Mouse (Mus musculus): ENCODE results near the gene Hoxd4.
A peak's percentile ranks its signal among the peaks of the same experiment; 100 is the strongest.

Hoxd4 gene

DNA sequence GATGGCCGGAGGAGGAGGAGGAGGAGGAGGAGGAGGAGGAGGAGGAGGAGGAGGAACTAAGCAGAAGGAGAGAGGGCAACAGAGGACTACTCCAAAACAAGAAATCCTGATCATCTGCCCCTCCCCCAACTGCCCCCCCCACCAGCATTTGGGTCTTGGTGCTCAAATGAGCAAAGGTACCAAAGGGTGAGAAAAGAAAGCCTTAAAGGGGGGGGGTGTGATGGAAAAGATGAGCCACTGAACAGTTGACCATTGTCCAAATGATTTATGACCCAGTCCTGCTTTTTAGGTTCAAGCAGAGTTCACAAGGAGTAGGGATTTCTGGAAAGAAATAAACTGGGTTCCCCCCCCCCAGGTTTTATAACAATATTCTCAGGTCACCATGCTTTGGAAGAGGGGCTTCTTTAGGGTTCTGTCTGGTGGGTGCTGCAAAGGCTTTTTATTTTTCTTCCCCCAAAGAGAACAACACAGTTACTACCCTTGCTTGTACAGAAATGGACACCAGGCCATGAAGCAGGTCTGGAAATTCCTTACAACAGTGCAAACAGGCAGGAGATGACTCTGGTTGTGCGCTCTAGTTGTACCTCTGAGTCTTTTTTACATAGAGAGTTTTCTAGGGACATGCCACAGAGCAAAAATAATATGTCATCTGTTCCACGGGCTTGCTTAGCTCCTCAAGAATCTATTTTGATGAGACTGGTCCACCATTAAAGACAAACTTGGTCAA is 29.7 kb downstream of the Hoxd4 start:
- no peak for DNase-seq (ENCODE audit: low read depth, low spot score)

DNA sequence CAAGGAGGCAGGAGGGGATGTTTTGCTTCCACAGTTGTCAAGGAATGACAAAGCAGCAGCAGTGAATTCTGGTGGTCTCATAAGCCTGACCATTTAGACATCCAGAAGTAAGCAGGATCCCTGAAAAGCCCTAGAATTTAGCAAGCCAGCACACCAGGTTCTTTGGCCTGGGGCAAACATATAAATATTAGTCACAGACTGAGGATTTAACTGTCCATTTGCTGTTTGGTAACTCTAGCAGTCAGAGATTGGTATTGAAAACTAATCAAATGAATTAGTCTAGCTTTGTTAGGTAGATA is 30.2 kb downstream of the Hoxd4 start:
- no peak for DNase-seq (ENCODE audit: low read depth, low spot score)

DNA sequence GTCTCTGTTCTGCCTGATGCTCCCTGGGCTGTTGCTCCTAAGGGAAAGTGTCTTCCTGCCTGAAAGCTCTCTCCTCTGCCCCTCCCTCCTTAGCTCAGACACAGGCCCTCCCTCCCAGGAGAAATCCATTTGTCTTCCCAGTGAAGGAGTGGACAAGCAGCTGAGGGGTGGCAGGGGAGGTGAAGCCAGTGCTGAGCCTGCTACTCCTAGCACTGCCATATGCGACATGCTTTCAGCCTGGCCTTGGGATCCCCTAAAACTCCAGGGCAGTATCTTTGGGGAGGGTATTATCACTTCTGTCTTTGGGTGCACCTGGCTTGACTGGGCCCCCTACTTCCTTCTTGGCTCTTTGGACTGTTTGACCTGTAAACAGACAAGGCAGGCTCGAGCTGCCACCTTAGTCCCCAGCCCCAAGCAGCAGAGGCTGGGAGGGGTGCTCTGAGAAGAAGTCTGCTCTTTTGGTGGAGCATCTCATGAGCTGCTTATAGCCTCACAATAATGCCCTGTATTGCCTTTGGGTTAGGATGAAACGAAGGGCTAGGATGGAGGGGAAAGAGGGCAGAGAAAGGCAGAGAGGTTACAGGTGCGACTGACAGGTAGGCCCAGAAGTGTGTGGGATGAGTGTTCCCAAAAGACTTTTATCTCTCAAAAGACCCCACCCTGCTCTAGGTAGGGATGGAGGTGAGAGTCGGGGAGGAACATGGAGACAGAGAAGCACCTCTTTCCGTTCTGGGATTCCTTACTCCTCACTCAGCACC is 34.0 kb downstream of the Hoxd4 start:
- DNase-seq (ENCODE audit: low read depth, low spot score): no peak

DNA sequence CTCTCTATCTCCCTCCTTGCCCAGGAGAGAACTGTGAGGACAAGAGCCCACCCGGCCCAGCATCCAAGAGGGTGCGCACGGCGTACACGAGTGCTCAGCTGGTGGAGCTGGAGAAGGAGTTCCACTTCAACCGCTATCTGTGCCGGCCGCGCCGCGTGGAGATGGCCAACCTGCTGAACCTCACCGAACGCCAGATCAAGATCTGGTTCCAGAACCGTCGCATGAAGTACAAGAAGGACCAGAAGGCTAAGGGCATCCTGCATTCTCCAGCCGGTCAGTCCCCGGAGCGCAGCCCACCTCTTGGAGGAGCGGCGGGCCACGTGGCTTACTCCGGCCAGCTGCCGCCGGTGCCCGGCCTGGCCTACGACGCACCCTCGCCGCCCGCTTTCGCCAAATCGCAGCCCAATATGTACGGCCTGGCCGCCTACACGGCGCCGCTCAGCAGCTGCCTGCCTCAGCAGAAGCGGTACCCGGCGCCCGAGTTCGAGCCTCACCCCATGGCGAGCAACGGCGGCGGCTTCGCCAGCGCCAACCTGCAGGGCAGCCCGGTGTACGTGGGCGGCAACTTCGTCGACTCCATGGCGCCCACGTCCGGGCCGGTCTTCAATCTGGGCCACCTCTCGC is 34.7 kb downstream of the Hoxd4 start:
- no peak for DNase-seq (ENCODE audit: low read depth, low spot score)

DNA sequence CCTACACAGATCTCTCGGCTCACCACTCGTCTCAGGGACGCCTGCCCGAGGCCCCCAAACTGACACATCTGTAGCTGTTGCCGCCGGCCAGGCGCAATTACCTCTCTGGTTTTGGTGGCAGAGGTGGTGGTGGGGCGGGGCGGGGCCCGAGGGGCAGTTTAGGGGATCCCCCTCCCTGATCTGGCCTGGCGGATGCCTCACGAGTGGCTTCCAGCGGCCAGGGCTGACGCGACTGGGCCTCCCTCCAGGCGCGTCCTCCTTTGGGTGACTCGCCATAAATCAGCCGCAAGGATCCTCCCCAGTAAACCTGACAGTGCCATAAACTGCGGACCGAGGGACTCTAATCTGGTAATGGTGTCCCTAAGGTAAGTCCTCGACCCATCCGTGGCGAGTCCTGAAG is 35.3 kb downstream of the Hoxd4 start:
- no peak for DNase-seq (ENCODE audit: low read depth, low spot score)

DNA sequence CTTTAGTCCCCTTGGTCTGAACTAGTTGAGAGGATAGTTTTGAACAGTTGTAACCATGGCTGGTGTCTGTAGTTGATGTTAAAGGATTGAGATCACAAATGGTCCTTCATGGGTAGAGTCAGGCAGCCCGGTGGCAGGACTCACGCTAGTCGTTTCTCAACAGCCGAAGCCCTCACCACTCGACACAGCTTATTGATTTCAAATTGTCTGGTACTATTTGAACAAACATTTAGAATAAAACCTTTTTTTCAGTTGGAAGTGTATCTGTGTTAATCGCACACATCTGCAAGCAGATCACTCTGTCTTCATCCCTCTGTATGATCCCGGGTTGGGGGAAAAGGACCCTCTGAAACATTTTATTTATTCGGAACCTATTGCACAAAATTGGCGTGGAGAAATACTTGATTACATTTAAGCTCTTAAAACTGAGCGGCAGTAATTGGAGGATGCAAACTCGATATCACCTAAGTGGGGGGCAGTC is 36.0 kb downstream of the Hoxd4 start:
- no peak for DNase-seq (ENCODE audit: low read depth, low spot score)

DNA sequence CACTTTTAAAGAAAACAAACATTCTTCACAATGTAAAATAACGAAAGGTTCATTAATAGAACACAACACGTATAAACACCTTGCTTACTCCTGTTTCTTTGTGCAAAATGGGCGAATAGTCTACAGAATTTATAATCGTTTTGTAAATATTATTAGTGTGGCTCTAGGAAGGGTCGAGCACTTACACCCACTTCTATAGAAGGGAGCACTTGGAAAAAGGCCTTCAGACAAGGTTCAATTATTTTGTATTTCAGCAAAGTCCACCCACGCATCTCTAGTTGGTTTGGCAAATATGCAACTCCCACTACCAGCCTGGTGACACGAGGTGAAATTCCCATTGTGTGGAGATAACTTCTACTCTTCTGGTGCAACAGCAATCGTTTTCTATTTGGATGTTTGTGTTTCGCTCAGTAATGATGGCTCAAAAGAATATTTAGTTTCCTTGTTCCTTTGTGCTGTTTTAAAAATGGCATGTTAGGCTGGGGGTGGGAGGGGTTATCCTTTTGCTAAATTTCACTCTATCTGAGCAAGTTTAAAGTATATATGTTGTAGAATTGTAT is 36.8 kb downstream of the Hoxd4 start:
- no peak for DNase-seq (ENCODE audit: low read depth, low spot score)

DNA sequence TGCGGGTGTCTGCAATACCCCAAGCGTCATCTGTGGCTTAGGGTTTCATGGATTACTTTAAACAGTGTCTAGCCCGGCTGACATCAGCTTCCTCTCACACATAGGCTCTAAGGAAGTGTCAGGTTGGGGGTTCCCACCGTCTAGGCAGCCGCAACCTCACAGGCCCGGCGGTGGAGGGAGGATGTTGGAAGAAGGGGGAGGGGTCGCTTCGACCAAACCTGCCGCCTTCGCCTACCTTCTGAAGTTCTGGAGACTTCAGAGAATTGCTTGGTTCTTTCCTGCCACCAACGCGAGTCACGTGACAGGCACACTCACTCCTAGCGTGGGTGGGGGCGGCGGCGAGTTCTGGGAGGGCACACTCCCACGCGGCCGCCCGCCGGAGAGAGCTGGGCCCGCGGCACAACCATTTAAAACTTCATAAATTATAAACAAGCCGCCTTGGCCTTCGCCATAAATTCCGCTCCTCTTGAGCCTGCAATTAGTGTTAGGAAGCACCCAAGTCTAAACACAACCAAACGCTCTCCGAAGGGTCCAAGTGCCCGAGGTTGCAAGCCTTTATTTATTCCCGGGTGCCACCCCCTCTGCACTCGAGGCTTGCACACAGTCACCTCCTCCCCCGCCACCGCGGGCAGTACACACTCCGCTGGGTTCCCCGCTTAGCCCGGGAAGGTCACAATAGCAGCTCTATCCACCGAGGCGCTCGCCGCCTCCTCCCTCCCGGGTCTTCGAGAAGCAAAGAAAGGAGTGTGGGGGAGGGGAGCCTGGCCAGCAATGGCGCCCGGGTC is 37.8 kb downstream of the Hoxd4 start:
- DNase-seq (ENCODE audit: low read depth, low spot score): peak; percentile 68

DNA sequence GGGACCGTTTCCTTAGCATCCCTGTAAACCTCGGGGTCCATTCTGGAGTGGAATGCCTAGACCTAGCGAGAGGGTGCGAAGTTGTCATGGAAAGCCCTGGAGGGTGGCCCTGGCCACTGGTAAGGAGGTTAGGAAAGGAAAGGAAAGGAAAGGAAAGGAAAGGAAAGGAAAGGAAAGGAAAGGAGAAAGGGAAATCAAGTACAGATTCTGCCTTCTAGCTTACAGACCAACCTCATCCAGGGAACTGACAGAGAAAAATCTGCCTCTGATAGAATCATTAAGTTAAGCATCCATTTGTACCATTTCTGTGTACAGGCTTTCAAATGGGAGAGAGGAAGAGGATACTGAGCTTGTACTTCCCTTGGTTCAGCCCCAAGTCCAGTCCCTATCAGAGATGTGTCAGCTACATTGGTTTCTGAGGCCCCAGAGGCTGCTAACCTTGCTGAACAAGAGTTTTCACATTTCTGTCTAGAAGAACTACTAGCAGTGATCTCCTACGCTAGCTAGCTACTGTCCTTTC is 39.1 kb downstream of the Hoxd4 start:
- DNase-seq (ENCODE audit: low read depth, low spot score): no peak

DNA sequence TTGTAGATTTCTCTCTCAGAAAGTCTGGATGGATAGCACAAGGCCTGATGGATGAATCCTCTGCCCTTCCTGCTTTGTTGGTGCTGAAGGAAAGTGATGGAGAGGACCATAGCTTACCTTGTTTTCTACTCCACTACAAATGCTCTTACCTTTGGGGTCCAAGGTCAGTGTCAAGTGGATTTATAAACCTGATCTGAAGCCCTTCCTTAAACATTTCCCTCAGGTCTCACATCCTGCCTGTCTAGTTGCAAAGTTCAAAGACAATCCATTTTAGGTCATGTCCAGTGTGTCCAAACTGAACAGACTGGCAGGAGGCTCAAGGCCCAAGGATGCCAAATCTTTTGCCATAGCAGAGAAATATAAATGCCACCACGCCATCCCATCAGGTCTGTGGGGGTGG is 40.1 kb downstream of the Hoxd4 start:
- no peak for DNase-seq (ENCODE audit: low read depth, low spot score)

DNA sequence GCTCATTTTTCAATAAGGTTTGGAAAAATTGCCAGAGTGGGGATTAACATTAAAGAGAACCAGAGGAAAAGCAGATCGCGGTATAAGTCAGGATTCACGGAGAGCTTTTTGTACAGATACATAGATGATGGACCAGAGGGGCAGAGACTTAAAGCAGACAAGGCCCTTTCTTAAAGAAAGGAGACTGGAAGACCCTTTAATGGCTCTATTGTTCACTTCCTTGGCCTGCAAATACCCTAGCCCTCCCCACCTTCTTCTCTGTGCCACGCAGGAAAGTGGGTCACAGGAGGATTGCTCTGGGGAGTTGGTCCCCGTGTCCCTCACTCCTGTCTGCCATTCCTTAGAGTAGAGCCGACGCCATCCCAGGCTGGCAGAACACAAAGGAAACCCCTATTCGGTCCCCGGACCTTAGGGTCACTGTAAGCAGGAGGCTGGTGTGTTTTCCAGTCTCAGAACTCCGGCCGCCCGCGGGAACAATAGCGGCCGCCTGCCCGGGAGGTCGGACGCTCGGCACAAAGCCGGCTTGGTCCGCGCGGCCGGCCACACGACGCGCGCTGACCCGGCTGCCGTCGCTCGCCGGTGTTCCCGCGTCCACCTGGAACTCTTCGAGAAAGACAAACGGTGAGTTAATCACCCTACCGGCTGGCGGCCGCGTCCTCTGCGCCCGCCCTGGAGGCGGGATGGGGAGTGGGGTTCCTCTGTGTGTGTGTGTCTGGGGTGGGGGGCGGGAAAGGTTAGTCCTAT is 40.9 kb downstream of the Hoxd4 start:
- no peak for DNase-seq (ENCODE audit: low read depth, low spot score)

DNA sequence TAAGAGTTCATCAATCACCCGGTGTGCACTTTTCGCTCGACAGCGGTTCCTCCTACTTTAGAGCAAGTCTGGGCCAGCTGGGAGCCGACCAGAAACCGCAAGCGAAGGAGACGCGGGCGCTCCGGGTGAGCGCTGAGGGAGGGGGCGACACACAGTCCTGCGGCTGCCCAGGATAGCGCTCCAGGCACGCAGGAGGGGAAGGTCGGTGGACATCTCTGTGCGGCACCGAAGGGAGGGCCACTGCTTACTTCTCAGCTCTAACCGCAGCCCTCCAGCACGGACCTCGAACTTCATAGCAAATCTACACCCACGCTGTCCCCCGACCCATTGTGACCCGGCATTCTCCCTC is 41.4 kb downstream of the Hoxd4 start:
- no peak for DNase-seq (ENCODE audit: low read depth, low spot score)

DNA sequence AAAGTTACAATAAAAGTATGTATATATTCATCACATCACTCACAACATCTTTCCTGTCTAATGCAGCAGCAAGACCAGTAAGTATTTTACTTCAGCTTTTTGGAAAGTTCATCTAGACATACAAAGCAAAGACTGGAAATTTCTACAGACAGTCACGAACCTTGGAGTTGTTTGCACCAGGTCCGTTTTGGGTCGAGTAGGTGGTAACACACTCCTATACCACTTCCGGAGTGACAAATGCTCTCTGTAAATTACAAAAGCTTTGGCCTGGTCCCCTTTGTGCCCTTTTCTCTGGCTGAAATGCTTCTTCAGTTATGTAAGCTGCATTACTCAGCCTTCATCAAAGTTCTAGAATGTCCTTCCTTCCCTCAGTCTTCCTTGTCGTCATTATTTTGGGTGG is 42.0 kb downstream of the Hoxd4 start:
- no peak for DNase-seq (ENCODE audit: low read depth, low spot score)

DNA sequence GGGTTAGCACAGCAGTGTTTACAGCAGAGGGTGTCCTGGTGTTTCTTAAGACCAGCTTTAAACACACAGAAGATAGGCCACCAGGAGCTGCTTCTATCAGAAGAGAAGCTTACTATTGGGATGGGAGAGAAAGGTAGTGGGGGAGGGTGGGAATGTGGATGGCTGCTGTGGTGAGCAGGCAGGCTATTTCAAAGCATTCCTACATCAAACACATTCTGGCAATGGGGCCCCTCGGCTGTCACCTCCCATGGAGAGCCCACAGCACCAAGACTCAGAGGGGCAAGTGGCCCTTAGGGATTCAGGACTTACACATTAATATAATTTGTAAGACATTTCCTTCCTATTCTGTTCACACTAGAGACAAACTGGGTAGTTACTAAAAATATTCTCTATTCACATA is 48.4 kb downstream of the Hoxd4 start:
- DNase-seq (ENCODE audit: low read depth, low spot score): no peak

DNA sequence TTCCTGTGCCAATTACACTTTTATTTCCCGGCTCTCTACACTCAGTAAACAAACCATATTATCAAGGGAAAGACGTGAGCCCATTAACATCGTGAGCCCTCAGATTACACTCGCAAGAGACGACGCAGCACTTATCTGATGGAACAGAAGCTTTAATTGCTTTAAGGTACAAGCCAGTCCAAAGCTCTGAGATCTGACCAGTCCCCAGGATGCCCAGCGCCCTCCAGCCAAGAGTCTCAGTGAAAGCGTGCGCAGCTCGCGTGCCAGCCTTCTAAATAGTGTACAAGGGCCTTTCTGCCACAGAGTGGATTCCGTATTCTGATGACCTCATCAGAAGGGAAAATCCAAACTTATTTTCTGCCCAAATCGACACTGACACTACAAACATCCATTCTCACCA is 50.2 kb downstream of the Hoxd4 start:
- DNase-seq (ENCODE audit: low read depth, low spot score): no peak

DNA sequence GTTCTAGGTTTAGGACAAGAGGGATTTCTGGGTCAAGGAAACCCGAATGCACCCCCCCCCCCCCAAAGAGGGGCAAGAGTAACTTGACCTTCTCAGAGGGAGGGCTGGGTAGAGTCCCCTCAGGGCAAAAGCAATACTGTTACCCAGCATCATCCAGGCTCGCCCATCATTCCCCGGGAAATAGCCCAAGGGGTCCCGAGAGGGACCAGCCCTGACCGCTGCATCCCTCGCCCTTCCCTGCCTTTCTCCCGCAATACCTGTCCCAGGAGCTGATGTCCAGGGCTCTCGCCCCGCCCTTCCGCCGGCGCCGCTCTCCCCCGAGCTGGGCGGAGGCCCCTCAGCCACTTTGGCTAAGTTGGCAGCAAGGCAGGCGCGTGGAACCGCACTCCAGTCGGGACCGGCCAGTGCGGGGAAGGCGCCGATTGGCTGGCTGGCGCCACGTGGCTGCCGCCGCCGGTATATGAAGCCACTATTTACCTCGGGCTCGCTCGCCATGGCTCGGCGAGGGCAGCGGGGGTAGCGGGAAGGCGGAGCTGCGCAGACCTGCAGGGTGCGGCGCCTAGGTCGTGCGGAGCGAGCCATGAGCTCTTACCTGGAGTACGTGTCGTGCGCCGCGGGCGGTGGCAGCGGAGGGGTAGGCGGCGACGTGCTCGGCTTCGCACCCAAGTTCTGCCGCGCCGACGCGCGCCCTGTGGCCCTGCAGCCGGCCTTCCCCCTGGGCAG is 51.0 kb downstream of the Hoxd4 start, which contains the start of gene Hoxd1:
Hoxd1 (plus strand) TSS at position 459 of the 723 bp plus-strand sequence.
- no peak for DNase-seq (ENCODE audit: low read depth, low spot score)

DNA sequence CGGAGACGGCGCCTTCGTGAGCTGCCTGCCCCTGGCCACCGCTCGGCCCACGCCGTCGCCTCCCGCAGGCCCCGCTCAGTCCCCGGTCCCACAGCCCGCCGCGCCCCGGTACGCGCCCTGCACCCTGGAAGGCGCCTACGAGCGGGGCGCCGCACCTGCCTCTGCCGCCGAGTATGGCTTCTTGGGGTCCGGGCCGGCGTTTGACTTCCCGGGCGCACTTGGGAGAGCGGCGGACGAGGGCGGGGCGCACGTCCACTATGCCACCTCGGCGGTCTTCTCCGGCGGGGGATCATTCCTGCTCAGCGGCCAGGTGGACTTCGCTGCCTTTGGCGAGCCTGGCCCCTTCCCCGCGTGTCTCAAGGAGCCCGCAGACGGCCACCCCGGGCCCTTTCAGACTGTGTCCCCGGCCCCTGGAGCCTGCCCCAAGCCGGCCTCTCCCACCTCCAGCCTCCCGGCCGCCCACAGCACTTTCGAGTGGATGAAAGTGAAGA is 51.6 kb downstream of the Hoxd4 start:
- DNase-seq (ENCODE audit: low read depth, low spot score): no peak

DNA sequence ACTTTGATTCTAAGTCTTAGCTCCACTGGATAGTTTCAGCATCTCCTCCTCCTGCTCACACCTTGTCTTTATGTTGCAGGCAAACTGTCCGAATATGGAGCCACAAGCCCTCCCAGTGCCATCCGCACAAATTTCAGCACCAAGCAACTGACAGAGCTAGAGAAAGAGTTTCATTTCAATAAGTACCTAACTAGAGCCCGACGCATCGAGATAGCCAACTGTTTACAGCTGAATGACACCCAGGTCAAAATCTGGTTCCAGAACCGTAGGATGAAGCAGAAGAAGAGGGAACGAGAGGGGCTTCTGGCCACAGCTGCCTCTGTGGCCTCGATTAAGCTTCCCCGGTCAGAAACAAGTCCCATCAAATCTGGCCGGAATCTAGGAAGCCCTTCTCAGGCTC is 52.2 kb downstream of the Hoxd4 start:
- no peak for DNase-seq (ENCODE audit: low read depth, low spot score)

DNA sequence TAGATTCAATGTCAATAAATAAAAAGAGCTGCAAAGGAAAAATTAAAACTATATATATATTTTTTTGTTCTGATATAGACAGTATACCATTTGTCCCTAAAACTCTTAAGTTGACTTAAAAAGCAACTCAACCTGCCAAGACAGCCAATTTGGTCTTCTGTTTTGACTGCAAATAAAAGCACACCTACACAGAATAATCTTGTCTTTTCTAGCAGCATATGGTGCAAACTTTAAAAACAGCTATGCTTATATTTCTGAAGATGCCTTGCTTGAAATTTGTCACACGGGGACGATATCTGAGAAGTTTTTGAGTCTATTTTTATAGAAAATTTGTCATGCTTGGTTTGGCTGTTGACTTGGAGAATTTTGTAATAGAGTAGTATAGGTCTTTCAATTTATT is 62.6 kb downstream of the Hoxd4 start:
- DNase-seq (ENCODE audit: low read depth, low spot score): no peak
